Mouse (Mus musculus) kidney, adult 8-10 months (tissue): Measurements from ENCODE around the gene Tbc1d16.
A peak's percentile ranks its signal among the peaks of the same experiment; 100 is the strongest.
"Not testable (repeated sequence)": the region's sequence is repeated elsewhere in the genome, so short reads cannot be mapped to it uniquely, and the experiment has no call there.

ENCODE experiments used
- DNase-seq, 2 experiments: peaks; one replicate each; pipeline ENCODE4 v3.0.0; 2022

Gene Tbc1d16

GRCm38 (mm10) chr11:119228091-119228781, at the start of gene Tbc1d16, which contains the start of gene Ccdc40:
Tbc1d16 (minus strand) TSS chr11:119228499.
Ccdc40 (plus strand) TSS chr11:119228572.
- peak; percentile 41 to 55 for DNase-seq

DNA sequence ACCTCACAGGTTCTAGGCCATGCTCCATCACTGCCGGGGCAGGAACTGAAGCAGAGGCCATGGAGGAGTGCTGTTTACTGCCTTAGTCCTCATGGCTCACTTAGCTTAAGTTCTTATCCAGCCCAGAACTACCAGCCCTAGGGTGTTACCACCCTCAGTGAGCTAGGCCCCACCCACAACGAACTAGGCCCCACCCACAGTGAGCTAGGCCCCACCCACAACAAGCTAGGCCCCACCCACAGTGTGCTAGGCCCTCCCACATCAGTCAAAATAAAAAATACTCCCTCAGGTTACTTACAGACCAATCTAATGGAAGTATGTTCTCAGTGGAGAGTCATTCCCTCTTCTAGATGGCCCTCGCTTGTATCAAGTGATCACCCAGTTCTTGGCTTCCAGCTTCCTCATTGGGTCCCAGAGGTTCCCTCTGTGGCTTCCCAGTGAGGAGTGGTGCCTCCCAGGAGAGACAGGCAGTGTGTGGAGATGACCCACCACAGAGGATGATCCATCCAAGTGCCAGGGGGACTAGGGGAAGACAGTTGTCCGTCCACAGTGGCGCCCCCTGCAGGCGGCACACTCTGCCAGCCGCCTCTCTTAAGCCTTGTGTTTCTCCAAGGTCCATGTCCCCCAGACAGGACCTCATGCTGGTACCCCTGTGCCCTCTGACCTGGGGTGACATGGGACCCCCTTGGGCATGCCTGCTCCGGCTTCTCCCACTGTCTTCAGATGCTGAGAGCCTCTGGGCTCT, 45.1 kb upstream of the Tbc1d16 start:
- DNase-seq = no peak

DNA sequence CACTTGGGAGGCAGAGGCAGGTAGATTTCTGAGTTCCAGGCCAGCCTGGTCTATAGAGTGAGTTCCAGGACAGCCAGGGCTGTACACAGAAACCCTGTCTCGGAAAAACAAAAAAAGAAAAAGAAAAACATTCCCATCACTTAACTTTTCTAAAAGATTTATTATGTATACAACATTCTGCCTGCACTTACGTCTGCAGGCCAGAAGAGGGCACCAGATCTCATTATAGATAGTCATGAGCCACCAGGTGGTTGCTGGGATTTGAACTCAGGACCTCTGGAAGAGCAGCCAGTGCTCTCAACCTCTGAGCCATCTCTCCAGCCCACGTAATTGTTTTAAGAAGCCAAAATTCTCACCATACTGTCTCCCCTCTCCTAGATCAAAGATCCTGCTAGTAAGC, 44.2 kb upstream of the Tbc1d16 start:
- not testable (repeated sequence) for DNase-seq

DNA sequence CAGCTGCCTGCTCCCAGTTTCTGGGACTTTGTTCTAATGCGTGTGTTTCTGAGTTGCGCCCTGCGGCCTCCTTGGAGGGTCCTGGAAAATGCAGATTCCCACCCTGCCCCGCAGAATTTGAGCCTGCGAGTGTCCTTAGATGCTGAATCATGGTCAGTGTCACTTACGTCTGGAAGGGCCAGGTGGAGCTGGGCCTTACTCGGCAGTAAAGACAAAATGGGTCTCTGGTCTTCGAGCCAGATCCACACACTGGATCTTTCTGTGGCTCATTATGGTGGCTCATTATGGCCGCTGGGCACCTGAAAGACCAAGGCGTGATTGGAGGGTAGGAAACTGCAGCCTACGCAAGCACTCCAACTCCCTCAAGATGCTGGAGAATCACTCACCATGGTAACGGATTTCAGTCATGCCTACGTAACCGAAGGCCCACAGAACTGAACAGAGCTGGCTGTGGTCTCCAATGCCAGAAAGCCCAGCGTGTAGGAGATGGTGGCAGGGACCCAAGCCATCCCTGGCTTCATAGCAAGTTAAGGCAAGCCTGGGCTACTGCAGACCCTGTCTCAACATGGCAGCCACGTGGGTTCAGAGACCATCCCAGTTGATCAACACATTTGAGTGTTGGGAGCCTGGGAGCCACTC, 40.4 kb upstream of the Tbc1d16 start:
- no peak for DNase-seq

DNA sequence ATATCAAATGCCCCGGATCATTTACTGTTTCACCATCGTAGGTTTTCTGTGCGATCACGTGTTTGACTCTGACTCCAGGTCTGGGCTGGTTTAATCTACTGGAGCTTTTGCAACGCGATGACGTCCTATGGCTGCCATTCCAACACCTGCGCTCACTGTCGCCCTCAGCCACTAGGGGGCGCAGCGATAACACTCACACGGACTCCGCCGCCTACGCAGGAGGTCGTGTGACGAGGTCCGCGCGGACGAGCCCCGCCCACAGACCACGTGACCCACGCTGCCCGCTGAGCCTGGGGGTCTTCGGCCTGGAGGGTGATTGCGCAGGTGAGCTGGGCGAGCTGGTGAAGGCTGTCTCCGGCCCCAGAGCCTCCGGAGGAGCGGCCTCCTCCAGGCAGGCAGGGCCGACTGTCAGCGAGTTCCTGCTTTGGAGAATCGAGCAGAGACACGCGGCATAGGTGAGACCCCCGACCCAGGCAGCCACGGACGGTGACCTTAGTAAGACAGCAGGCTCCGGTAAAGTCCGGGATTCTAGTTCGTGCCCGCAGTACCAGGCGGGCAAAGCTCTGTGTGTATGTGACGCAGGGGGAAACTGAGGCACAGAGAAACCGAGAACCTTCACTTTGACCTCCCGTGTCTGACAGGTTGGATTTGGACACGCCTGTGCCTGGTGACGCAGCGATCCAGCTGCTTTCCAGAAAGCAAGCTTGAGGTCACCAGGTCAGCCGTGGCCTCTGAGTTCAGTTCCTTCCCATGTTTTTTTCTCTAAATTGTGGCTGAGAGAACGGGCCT, 39.7 kb upstream of the Tbc1d16 start, which contains the start of gene Gaa:
Gene Gaa, plus strand, starts transcription at position 120 of the 789 bp plus-strand sequence.
- DNase-seq = peak; percentile 92 to 95

DNA sequence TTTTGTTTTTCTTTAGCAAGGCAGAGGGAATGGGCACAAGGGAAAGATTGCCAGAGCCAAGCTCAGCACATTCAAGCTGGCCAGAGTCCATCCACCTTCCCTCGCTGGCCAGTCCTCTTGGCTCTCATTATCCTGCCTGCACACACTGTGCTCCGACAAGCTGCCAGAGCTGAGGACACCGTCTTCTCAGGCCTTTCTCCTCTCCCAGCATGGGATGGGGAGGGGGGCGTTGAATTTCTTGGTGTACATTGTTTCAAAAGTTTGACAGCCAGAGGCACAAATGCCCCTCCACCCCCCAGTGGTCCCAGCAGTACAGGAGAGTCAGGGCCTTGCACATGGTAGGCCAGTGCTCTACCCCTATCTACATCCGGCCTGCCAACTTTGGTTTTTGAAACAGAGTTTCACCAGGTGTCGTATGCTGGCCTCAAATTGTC, 39.0 kb upstream of the Tbc1d16 start:
- DNase-seq = peak; percentile 75 to 80

DNA sequence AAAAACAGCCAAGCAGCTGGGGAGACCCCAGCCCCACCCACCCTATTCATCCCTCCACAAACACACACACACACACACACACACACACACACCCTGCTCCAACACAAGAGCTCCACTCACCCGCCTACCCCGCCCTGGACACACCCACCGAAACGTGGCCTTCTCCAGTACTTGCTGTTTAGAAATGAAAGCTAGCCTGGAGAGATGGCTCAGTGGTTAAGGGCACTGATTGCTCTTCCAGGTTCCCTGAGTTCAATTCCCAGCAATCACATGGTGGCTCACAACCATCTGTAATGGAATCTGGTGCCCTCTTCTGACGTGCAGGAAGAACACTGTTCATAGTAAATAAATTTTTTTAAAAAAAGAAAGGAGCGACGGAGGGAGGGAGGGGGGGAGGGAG, 37.5 kb upstream of the Tbc1d16 start:
- no peak for DNase-seq

DNA sequence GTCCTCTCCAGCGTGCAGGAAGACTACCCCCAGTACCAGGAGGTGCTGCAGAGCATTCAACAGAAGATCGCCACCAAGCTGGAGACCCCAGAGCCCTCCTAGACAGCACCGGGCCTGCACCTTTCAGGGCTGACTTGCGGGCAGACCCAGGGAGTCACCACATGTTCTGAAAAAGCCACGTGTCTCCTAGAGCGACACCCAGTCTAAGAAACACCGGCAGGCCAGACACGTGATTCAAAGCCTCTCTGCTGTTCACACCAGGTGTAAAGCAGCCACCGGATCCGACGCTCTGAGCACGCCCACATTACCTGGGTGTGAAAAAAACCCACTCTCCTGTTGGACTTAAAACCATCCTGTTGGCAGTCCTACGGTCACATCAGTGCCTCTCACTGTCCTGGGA, 36.1 kb upstream of the Tbc1d16 start:
- no peak for DNase-seq

DNA sequence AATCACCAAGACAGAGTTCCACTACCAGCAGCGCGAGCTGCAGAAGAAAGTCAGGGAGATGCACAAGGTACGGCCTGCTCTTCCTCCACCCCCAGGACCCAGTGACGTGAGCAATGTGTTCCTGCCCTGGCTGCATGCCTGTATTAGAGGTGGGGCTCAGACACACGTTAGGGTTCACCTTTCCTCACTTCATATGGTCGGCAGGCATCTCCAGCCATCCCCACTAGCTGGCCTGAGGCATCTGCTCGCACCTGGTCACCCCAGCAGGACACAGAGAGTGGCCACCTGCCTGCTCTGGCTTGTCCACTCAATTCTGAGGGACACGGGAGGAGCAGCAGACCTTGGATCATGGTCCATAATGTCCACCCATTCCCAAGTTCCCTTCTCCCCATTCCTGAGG, 31.7 kb upstream of the Tbc1d16 start:
- no peak for DNase-seq

DNA sequence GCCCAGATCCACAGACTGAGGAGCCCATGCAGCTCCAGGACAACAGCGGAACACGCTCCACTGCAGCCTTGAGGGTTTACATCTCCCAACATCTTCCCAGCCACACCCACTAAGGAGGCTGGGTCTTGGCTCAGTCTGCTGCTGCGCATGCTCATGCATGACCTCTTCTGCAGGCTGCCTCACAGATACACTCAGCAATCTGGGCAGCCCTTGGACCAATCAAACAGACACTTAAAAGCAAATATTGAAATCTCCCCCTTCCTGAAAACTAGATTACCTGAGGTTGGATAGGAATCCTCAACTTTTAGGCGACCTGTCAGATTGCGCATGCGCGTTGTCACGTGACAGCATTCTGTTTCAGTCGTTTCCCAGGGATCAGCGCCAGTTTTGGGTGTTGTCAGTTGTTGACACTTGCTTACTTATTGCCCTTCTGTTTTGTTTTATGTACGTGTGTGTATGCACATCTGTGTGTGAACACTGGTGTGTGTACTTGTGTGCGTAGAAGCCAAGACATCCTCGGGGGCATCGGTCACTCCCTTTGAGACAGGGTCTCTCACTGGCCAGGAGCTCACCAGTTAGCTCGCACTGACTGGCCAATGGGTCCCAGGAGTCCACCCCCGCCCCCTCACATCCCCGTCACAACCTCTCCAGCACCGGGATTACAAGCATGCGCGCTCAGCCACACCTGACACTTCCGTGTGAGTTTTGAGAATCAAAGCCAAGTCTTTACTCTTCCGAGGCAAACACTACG, 30.4 kb upstream of the Tbc1d16 start:
- peak; percentile 65 to 76 for DNase-seq

DNA sequence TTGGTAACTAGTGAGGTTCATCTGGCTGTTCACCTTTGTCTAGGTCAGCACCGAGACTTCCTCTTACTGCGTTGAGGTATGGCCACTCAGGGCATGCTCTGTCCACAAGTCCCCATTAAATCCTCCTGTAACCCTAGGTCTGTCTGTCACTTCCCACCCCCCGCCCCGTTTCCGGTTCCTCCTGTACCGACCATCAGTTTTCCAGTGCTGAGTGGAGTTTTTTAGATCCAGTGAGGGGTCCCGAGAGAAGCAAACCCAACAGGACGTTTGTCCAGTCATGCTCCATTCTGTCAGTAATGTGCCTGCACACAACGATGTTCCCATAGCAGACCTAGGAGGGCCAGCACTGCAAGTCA, 29.9 kb upstream of the Tbc1d16 start:
- no peak for DNase-seq

- DNase-seq = peak; percentile 34 to 40
Measured at GRCm38 (mm10) chr11:119256557-119256956, 28.3 kb upstream of the Tbc1d16 start.

DNA sequence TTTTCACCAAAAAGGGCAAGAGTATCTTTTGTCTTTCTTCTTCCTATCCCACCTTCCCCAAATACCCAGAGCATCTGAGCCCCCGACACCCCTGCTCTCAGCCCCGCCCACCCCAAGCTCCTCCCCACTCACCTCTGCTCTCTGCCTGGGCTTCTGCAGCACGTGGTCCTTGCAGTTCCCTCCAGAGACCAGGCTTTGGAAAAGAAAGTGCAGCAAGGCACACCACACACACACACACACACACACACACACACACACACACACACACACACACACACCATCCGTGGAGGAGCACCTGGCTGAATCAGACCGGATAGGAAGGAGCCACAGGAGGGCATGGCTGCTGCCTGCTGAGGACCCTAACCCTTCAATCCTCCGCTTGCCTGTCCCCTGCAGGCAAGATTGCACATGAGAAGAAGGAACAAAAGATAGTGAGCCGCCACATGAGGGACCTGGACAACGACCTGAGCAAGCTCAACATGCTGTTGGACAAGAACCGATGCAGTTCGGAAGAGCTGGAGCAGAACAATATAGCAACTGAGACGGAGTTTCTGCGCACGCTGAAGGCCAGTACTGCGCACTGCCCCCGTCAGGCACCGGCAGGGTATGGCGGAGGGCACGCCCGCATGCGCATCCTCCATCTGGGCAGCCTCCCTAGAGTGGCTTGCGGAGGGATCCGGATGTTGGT, 24.7 kb upstream of the Tbc1d16 start:
- no peak for DNase-seq

DNA sequence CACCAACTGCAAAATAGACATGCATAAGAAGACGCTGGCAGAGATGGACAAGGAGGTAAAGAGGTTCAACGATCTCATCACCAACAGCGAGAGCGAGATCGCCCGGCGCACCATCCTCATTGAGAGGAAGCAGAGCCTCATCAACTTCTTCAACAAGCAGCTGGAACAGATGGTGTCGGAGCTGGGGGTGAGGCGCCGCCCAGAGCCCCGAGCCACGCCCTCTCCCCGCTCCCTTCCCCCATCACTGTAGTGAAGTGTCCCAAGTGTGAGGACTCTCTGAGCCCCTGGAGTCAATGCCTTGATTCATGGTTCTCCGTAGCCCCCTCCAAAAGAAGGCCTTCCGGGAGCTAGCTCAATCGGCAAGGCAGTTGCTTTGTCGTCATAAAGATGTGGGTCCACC, 22.7 kb upstream of the Tbc1d16 start:
- DNase-seq = no peak

GRCm38 (mm10) chr11:119249011-119249410, 20.7 kb upstream of the Tbc1d16 start:
- DNase-seq = peak; percentile 60 to 68

DNA sequence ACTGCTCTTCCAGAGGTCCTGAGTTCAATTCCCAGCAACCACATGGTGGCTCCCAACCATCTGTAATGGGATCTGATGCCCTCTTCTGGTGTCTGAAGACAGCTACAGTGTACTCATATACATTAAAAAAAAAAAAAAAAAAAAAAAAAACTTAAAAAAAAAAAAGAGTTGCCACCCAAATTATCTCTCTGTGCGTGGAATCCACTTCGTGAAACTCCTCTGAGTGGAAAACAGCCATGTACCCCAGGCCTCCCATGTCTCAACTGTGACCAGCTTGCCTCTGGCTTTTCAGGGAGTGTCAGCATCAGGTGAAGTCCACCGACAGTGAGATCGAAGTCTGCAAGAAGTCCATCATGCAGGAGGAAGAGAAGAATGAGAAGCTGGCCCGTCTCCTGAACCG, 17.2 kb upstream of the Tbc1d16 start:
- not testable (repeated sequence) for DNase-seq

- no peak for DNase-seq
Measured at GRCm38 (mm10) chr11:119239480-119239879, 11.2 kb upstream of the Tbc1d16 start.

DNA sequence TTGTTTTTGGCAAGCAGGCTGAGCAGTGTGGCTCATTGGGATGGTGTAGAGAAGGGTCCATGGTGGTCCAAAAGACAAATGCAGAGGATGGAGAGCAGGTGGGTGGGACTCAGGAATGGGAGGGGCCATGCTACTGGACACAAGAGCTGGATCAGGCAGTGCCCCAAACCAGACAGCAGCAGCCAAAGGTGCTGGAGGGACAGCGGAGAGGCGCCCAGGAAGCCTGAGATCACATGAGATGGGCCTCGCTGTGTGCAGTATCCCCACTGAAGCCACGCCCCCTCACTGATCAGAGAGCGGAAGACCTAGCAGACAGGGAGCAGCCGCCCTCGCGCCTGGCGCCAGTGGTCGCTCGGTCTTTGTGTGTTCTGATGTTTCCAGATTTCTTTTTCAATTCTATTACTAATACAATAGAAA, 10.0 kb upstream of the Tbc1d16 start:
- peak; percentile 48 to 58 for DNase-seq

GRCm38 (mm10) chr11:119237568-119238304, 9.4 kb upstream of the Tbc1d16 start:
- DNase-seq = no peak

GRCm38 (mm10) chr11:119237007-119237406, 8.7 kb upstream of the Tbc1d16 start:
- DNase-seq = no peak

GRCm38 (mm10) chr11:119236354-119236753, 8.1 kb upstream of the Tbc1d16 start:
- no peak for DNase-seq
